Mouse (Mus musculus): ENCODE measurements at regions not wholly inside any gene's neighbourhood (a gene's known extent, or its start where the extent isn't known, plus 50 kb on each side); places are given as distances from the start of the nearest gene placed in this dataset.

GRCm38 (mm10) chr13:59905488-59905887 lies 82.5 kb upstream of the Tut7 start:
- no peak overlapping the region for H3K4me2 ChIP-seq
- H3K9ac ChIP-seq = no peak overlapping the region
- 68% methylated on average over 3 of the region's 3 CpGs for WGBS
- H3K4me1 ChIP-seq = peaks cover 5% of the 10 kb centered on the region
- no peaks in the 10 kb centered on the region for H3K27me3 ChIP-seq (replicated peaks)
- H3K9me3 ChIP-seq = peaks cover 15% of the 10 kb centered on the region
- no peaks in the 10 kb centered on the region for H3K36me3 ChIP-seq
- no peak overlapping the region for H3K4me3 ChIP-seq
- H3K27ac ChIP-seq (replicated peaks) = no peak overlapping the region
- ATAC-seq (ENCODE audit: extremely low read depth, insufficient number of reproducible peaks, low FRiP score, low TSS enrichment) = no peak

GRCm38 (mm10) chr13:59904415-59904814 lies 81.5 kb upstream of the Tut7 start:
- no peak overlapping the region for H3K9ac ChIP-seq

GRCm38 (mm10) chr13:59899521-59899920 lies 76.6 kb upstream of the Tut7 start:
- H3K36me3 ChIP-seq = no peaks in the 10 kb centered on the region
- H3K27me3 ChIP-seq (replicated peaks) = no peaks in the 10 kb centered on the region
- H3K27ac ChIP-seq (replicated peaks) = no peak overlapping the region
- ATAC-seq (ENCODE audit: extremely low read depth, insufficient number of reproducible peaks, low FRiP score, low TSS enrichment) = no peak
- no peak overlapping the region for H3K4me2 ChIP-seq
- 77% methylated on average over 7 of the region's 7 CpGs for WGBS
- H3K9me3 ChIP-seq = no peaks in the 10 kb centered on the region
- H3K4me1 ChIP-seq = no peaks in the 10 kb centered on the region
- no peak overlapping the region for H3K4me3 ChIP-seq
- no peak overlapping the region for H3K9ac ChIP-seq

More at GRCm38 (mm10) chr13:59904415-59904814, 81.5 kb upstream of the Tut7 start:
- Histone ChIP-seq H3K4me2 (no peak overlapping the region), H3K36me3 (no peaks in the 10 kb centered on the region), H3K27me3 (replicated peaks) (no peaks in the 10 kb centered on the region), H3K9me3 (peaks cover 15% of the 10 kb centered on the region), H3K27ac (replicated peaks) (no peak overlapping the region), H3K4me1 (no peaks in the 10 kb centered on the region), H3K4me3 (no peak overlapping the region)
- 79% methylated on average over 1 of the region's 1 CpGs for WGBS
- no peak for ATAC-seq (ENCODE audit: extremely low read depth, insufficient number of reproducible peaks, low FRiP score, low TSS enrichment)

- Histone ChIP-seq H3K9ac (no peak overlapping the region), H3K9me3 (no peaks in the 10 kb centered on the region), H3K27ac (replicated peaks) (no peak overlapping the region), H3K27me3 (replicated peaks) (no peaks in the 10 kb centered on the region), H3K4me2 (no peak overlapping the region), H3K36me3 (no peaks in the 10 kb centered on the region), H3K4me1 (peaks cover 27% of the 10 kb centered on the region), H3K4me3 (no peak overlapping the region)
- WGBS = 72% methylated on average over 2 of the region's 2 CpGs
- ATAC-seq (ENCODE audit: extremely low read depth, insufficient number of reproducible peaks, low FRiP score, low TSS enrichment) = no peak
Measured at GRCm38 (mm10) chr13:59895754-59896153, 72.8 kb upstream of the Tut7 start.

- Histone ChIP-seq H3K27me3 (replicated peaks) (no peaks in the 10 kb centered on the region), H3K4me3 (no peak overlapping the region), H3K4me1 (peaks cover 36% of the 10 kb centered on the region), H3K9me3 (no peaks in the 10 kb centered on the region), H3K27ac (replicated peaks) (no peak overlapping the region), H3K36me3 (no peaks in the 10 kb centered on the region), H3K4me2 (no peak overlapping the region), H3K9ac (no peak overlapping the region)
- no peak for ATAC-seq (ENCODE audit: extremely low read depth, insufficient number of reproducible peaks, low FRiP score, low TSS enrichment)
- 48% methylated on average over 5 of the region's 5 CpGs for WGBS
Measured at GRCm38 (mm10) chr13:59894094-59894493, 71.1 kb upstream of the Tut7 start.

GRCm38 (mm10) chr13:59892961-59893360 lies 70.0 kb upstream of the Tut7 start:
- Histone ChIP-seq H3K4me2 (no peak overlapping the region), H3K4me3 (no peak overlapping the region), H3K27me3 (replicated peaks) (no peaks in the 10 kb centered on the region), H3K9ac (no peak overlapping the region), H3K9me3 (no peaks in the 10 kb centered on the region), H3K4me1 (peaks cover 37% of the 10 kb centered on the region), H3K36me3 (no peaks in the 10 kb centered on the region), H3K27ac (replicated peaks) (no peak overlapping the region)
- no peak for ATAC-seq (ENCODE audit: extremely low read depth, insufficient number of reproducible peaks, low FRiP score, low TSS enrichment)
- WGBS = 69% methylated on average over 8 of the region's 8 CpGs

GRCm38 (mm10) chr13:59892340-59892739 lies 69.4 kb upstream of the Tut7 start:
- H3K27ac ChIP-seq (replicated peaks) = no peak overlapping the region
- H3K36me3 ChIP-seq = no peaks in the 10 kb centered on the region
- H3K9ac ChIP-seq = no peak overlapping the region
- 49% methylated on average over 9 of the region's 9 CpGs for WGBS
- H3K27me3 ChIP-seq (replicated peaks) = no peaks in the 10 kb centered on the region
- no peak overlapping the region for H3K4me2 ChIP-seq
- no peaks in the 10 kb centered on the region for H3K9me3 ChIP-seq
- no peak for ATAC-seq (ENCODE audit: extremely low read depth, insufficient number of reproducible peaks, low FRiP score, low TSS enrichment)
- no peak overlapping the region for H3K4me3 ChIP-seq
- peaks cover 41% of the 10 kb centered on the region for H3K4me1 ChIP-seq

- H3K4me1 ChIP-seq = peaks cover 41% of the 10 kb centered on the region
- no peaks in the 10 kb centered on the region for H3K27me3 ChIP-seq (replicated peaks)
- H3K36me3 ChIP-seq = no peaks in the 10 kb centered on the region
- no peak overlapping the region for H3K9ac ChIP-seq
- ATAC-seq (ENCODE audit: extremely low read depth, insufficient number of reproducible peaks, low FRiP score, low TSS enrichment) = 0 out of 2 replicates have a peak, but pooled peaks have one; percentile 32
- 15% methylated on average over 8 of the region's 8 CpGs for WGBS
- H3K9me3 ChIP-seq = 0 out of 2 replicates have a peak, but pooled peaks cover under 1% of the 10 kb centered on the region
- H3K4me2 ChIP-seq = no peak overlapping the region
- no peak overlapping the region for H3K27ac ChIP-seq (replicated peaks)
- H3K4me3 ChIP-seq = no peak overlapping the region
Measured at GRCm38 (mm10) chr13:59891737-59892136, 68.8 kb upstream of the Tut7 start.

- ATAC-seq (ENCODE audit: extremely low read depth, insufficient number of reproducible peaks, low FRiP score, low TSS enrichment) = no peak
Measured at GRCm38 (mm10) chr13:59889468-59890117, 66.6 kb upstream of the Tut7 start.

GRCm38 (mm10) chr13:59888038-59889016 lies 65.4 kb upstream of the Tut7 start:
- Histone ChIP-seq H3K4me3 (no peak overlapping the region), H3K4me1 (peaks cover 38% of the 10 kb centered on the region), H3K9ac (no peak overlapping the region), H3K27ac (replicated peaks) (no peak overlapping the region), H3K4me2 (no peak overlapping the region), H3K9me3 (peaks cover 10% of the 10 kb centered on the region; the same call in 1 of the 2 replicates), H3K27me3 (replicated peaks) (no peaks in the 10 kb centered on the region), H3K36me3 (no peaks in the 10 kb centered on the region)
- no peak for ATAC-seq (ENCODE audit: extremely low read depth, insufficient number of reproducible peaks, low FRiP score, low TSS enrichment)

More at GRCm38 (mm10) chr13:59889468-59890117, 66.6 kb upstream of the Tut7 start:
- H3K4me3 ChIP-seq = no peak overlapping the region
- WGBS = 19% methylated on average over 10 of the region's 10 CpGs
- no peaks in the 10 kb centered on the region for H3K27me3 ChIP-seq (replicated peaks)
- H3K9me3 ChIP-seq = peaks cover 10% of the 10 kb centered on the region; the same call in 1 of the 2 replicates
- no peak overlapping the region for H3K27ac ChIP-seq (replicated peaks)
- H3K36me3 ChIP-seq = no peaks in the 10 kb centered on the region
- H3K9ac ChIP-seq = no peak overlapping the region
- peaks cover 41% of the 10 kb centered on the region for H3K4me1 ChIP-seq
- H3K4me2 ChIP-seq = no peak overlapping the region

- peaks cover 10% of the 10 kb centered on the region; the same call in 1 of the 2 replicates for H3K9me3 ChIP-seq
- H3K4me2 ChIP-seq = no peak overlapping the region
- 68% methylated on average over 4 of the region's 4 CpGs for WGBS
- H3K9ac ChIP-seq = no peak overlapping the region
- no peak overlapping the region for H3K4me3 ChIP-seq
- H3K27me3 ChIP-seq (replicated peaks) = no peaks in the 10 kb centered on the region
- peaks cover 30% of the 10 kb centered on the region for H3K4me1 ChIP-seq
- no peaks in the 10 kb centered on the region for H3K36me3 ChIP-seq
- no peak for ATAC-seq (ENCODE audit: extremely low read depth, insufficient number of reproducible peaks, low FRiP score, low TSS enrichment)
- no peak overlapping the region for H3K27ac ChIP-seq (replicated peaks)
Measured at GRCm38 (mm10) chr13:59887306-59887705, 64.4 kb upstream of the Tut7 start.
